Mouse (Mus musculus) cortical plate, adult 2 months (tissue): ENCODE measurements at regions not wholly inside any gene's neighbourhood (a gene's known extent, or its start where the extent isn't known, plus 50 kb on each side); places are given as distances from the start of the nearest gene placed in this dataset.

Experiments
- CTCF ChIP-seq: fragments of 200-500 bp; IDR thresholded peaks from 2 replicates; pipeline ENCODE4 v1.5.1; 2011; ENCODE audit warnings: mild to moderate bottlenecking, control low read depth, low read length; ENCODE audit not compliant: insufficient read depth; ENCODE audit errors: extremely low read depth
- POLR2A ChIP-seq: fragments of 200-500 bp; IDR thresholded peaks from 2 replicates; pipeline ENCODE4 v1.6.1; 2011; ENCODE audit warnings: mild to moderate bottlenecking, low read length, control low read depth; ENCODE audit not compliant: insufficient read depth; ENCODE audit errors: extremely low read depth

DNA sequence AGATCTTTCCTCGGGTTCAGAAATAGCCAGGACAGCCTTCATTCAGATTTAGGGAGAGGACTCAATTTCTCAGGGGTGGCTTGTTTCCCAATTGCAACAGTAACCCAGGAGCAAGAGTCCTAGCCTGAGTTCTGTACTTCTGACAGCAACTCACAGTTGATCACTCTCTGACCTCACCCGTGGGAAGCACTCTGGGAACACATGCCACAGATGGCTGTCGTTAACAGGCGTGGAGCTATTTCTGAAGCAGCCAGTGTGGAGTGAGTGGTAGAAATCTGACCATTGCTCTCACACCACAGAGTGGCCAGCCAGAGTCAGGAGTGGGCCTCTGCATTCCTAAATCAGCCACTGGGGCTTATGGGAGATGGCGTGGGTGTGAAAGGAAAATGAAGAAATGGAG is 63.3 kb downstream of the Rhob start:
- TF ChIP-seq CTCF (no peak), POLR2A (no peak)
